Mouse (Mus musculus): Measurements from ENCODE around the gene Oip5. TPM values are rescaled to one million over a fixed set of nuclear protein-coding genes. Genes with fewer than 3 reads are reported as not detected.

The Oip5 gene
- 0.45 TPM for polyA plus RNA-seq (2014; fragmentation: Illumina TruSeq; extraction: RNeasy Lipid Tissue Mini Kit (QIAGEN cat#74804); ENCODE audit: low read depth, low replicate concordance)

DNA sequence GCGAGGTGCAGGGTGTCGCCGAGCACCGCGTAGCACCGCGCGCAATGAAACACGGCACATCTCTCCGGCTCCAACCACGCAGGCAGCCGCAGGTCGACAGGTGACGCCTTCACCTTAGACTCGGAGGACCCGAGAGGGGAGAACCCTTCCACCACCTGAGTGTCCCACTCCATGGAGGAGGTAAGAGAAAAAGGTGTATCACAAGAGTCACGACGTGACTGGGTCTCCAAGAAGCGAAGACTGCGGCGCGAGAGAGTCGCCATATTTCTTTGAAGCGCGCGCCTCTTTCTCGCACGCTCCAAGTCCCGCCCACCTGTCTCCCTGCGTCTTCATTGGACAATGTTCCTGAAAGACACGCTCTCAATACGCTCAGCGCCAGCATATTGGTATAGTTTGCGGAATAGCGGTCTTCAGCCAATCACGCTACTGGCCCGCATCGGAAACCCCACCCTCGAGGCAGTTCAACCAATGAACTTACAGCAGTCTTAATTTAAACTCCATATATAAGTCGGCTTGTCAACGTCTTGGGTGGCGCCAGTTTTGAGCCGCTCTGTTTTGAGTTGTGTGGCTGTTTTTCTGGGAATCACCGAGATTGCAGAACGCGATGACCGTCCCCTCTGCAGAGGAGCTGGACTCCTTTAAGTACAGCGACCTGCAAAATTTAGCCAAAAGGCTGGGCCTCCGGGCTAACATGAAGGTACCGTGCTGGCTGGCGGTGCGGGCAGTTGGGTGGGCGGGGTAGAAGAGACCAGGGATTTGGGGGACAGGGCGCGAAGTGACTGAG lies at the start of gene Oip5, which contains the start of gene Nusap1:
TSS of gene Oip5 (minus strand) at position 271 of the 784 bp plus-strand sequence.
TSS of gene Nusap1 (plus strand) at position 100 of the 784 bp plus-strand sequence.

DNA sequence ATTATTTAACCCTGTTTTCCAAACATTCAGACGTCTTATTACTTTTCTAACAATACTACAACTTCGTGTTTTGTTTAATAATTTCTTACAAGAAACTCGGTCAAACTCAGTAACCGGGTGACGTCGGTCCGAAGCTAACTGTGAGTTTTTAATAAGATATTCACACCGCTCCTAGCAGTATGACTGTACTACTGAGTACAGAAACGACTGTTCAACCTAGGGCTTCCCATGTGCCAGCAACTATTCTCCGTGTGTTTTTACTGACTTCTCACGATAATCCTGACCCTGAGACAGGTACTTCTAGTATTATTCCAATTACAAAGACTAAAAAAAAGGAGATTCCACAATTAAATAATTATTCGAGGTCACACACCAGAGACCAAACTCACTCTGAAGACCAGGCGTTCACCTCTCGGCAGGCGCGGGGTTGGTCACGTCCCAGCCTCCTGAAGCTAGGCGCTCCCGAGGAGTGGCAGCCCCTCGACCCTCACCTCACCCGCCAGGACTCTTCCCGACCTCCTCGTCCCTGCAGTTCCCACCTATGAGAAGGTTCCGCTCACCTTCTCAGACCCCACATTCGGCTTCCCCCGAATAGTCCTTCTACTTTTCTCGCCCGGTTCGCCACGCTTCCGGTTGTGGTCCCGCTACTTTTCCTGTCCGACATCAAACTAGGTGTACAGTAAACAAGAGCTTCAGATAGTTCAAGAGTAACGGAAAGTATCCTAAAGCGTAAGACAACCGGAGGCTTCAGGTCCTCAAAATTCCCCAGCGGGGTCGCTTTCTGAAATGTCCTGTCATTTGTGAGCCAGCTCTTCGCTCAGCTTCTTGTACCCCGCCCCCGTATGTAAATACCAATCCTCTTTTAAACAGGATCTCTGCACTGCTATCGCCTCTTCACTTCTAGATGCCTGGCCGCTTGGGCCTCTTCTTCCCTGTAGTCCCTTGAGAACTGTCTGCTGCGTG lies 44.2 kb upstream of the Oip5 start, which contains the start of gene Ndufaf1:
TSS of gene Ndufaf1 (minus strand) at position 608 of the 963 bp plus-strand sequence.

Other genes with a start within 250 kb of the Oip5 start
- gene Ino80, start 140.8 kb downstream of the Oip5 start, polyA plus RNA-seq (2014; fragmentation: Illumina TruSeq; extraction: RNeasy Lipid Tissue Mini Kit (QIAGEN cat#74804); ENCODE audit: low read depth, low replicate concordance), result 9.8 TPM
- 0.34 TPM for gene Exd1, start 70.8 kb downstream of the Oip5 start, polyA plus RNA-seq (2014; fragmentation: Illumina TruSeq; extraction: RNeasy Lipid Tissue Mini Kit (QIAGEN cat#74804); ENCODE audit: low read depth, low replicate concordance)
- gene Chp1, start 70.8 kb downstream of the Oip5 start, polyA plus RNA-seq (2014; fragmentation: Illumina TruSeq; extraction: RNeasy Lipid Tissue Mini Kit (QIAGEN cat#74804); ENCODE audit: low read depth, low replicate concordance), result 85.9 TPM
- 0.50 TPM for gene Nusap1, start 171 bp downstream of the Oip5 start, polyA plus RNA-seq (2014; fragmentation: Illumina TruSeq; extraction: RNeasy Lipid Tissue Mini Kit (QIAGEN cat#74804); ENCODE audit: low read depth, low replicate concordance)
- gene Ndufaf1, start 44.4 kb upstream of the Oip5 start, polyA plus RNA-seq (2014; fragmentation: Illumina TruSeq; extraction: RNeasy Lipid Tissue Mini Kit (QIAGEN cat#74804); ENCODE audit: low read depth, low replicate concordance), result 79.5 TPM
- 19.4 TPM for gene Rtf1, start 56.6 kb upstream of the Oip5 start, polyA plus RNA-seq (2014; fragmentation: Illumina TruSeq; extraction: RNeasy Lipid Tissue Mini Kit (QIAGEN cat#74804); ENCODE audit: low read depth, low replicate concordance)
- gene Itpka, start 123.9 kb upstream of the Oip5 start, polyA plus RNA-seq (2014; fragmentation: Illumina TruSeq; extraction: RNeasy Lipid Tissue Mini Kit (QIAGEN cat#74804); ENCODE audit: low read depth, low replicate concordance), result 0.31 TPM
- gene Ltk, start 142.0 kb upstream of the Oip5 start, polyA plus RNA-seq (2014; fragmentation: Illumina TruSeq; extraction: RNeasy Lipid Tissue Mini Kit (QIAGEN cat#74804); ENCODE audit: low read depth, low replicate concordance), result not detected
- gene Rpap1, start 169.1 kb upstream of the Oip5 start, polyA plus RNA-seq (2014; fragmentation: Illumina TruSeq; extraction: RNeasy Lipid Tissue Mini Kit (QIAGEN cat#74804); ENCODE audit: low read depth, low replicate concordance), result 10.8 TPM
- 1.9 TPM for gene Tyro3, start 179.3 kb upstream of the Oip5 start, polyA plus RNA-seq (2014; fragmentation: Illumina TruSeq; extraction: RNeasy Lipid Tissue Mini Kit (QIAGEN cat#74804); ENCODE audit: low read depth, low replicate concordance)

Data from heart, adult 10 weeks (tissue).